Mouse (Mus musculus): ENCODE data around the gene Rdh5.

- TF ChIP-seq POLR2A (IDR thresholded peaks at IDR 0.05; ENCODE audit: extremely low read depth, insufficient read depth, low read length) (no peak), CTCF (IDR thresholded peaks at IDR 0.05; ENCODE audit: extremely low read depth, insufficient read depth, low read length) (no peak)
Observed at GRCm38 (mm10) chr10:128912791-128913190, 9.9 kb downstream of the Rdh5 start.
